Mouse (Mus musculus): Measurements from ENCODE around the gene Olfr771. TPM values are rescaled to one million over a fixed set of nuclear protein-coding genes. Genes with fewer than 3 reads are reported as not detected.
"Not testable (repeated sequence)": the region's sequence is repeated elsewhere in the genome, so short reads cannot be mapped to it uniquely, and the experiment has no call there.

The Olfr771 gene
- polyA plus RNA-seq (2011; ENCODE audit: insufficient read depth, insufficient read length, low replicate concordance, missing spikeins): not detected in 2 replicates

GRCm38 (mm10) chr10:129164651-129165050 lies at the start of gene Olfr771:
Olfr771 (minus strand) TSS chr10:129164751.
- no peak for TF ChIP-seq CTCF (IDR thresholded peaks at IDR 0.05; ENCODE audit: control insufficient read depth, insufficient read depth, low read length)
- TF ChIP-seq POLR2A (IDR thresholded peaks at IDR 0.05; ENCODE audit: borderline replicate concordance, control insufficient read depth, low read depth, low read length): no peak
- 72% methylated on average over 1 of the region's 1 CpGs for WGBS
- Histone ChIP-seq H3K4me1 (ENCODE audit: control insufficient read depth, insufficient read depth, low read length) (no peaks in the 10 kb centered on the region), H3K4me3 (replicated peaks; ENCODE audit: control insufficient read depth, low read depth, low read length) (no peak within 1 kb of the TSS), H3K27ac (ENCODE audit: control insufficient read depth, insufficient read depth, low read depth, low read length, poor library complexity) (no peak within 1 kb of the TSS)

DNA sequence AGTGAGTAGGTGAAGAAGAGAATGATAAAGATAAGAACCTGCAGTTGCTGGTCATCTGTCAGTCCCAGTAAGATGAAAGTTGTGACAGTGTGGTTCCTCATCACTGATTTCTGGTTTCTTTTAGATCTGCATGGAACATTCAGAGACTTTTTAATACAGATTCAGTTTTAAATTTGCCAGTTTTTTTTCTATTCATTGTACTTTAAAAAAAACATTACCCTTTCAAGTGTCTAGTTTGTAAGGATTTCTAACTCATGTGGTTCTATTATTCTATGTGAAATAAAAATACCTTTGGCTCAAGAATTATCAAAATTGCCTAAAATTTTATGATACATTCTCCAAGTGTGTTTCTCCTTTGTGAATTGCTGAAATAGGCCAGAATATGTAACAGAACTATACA lies 22.8 kb upstream of the Olfr771 start, which contains the start of gene Olfr773:
TSS of gene Olfr773 (minus strand) at position 101 of the 400 bp plus-strand sequence.
- not testable (repeated sequence) for H3K4me1 ChIP-seq (ENCODE audit: control insufficient read depth, insufficient read depth, low read length); H3K4me3 ChIP-seq (replicated peaks; ENCODE audit: control insufficient read depth, low read depth, low read length); H3K27ac ChIP-seq (ENCODE audit: control insufficient read depth, insufficient read depth, low read depth, low read length, poor library complexity)

- H3K27ac ChIP-seq (ENCODE audit: control insufficient read depth, insufficient read depth, low read depth, low read length, poor library complexity); H3K4me1 ChIP-seq (ENCODE audit: control insufficient read depth, insufficient read depth, low read length); H3K4me3 ChIP-seq (replicated peaks; ENCODE audit: control insufficient read depth, low read depth, low read length): not testable (repeated sequence)
- 82% methylated on average over 4 of the region's 4 CpGs for WGBS
Measured at GRCm38 (mm10) chr10:129177821-129178220, 13.3 kb upstream of the Olfr771 start, which contains the start of gene Olfr772. Olfr772 (minus strand) TSS chr10:129177921.

- WGBS: 85% methylated on average over 2 of the region's 2 CpGs
- H3K27ac ChIP-seq (ENCODE audit: control insufficient read depth, insufficient read depth, low read depth, low read length, poor library complexity): no peak within 1 kb of the TSS
- no peaks in the 10 kb centered on the region for H3K4me1 ChIP-seq (ENCODE audit: control insufficient read depth, insufficient read depth, low read length)
- H3K4me3 ChIP-seq (replicated peaks; ENCODE audit: control insufficient read depth, low read depth, low read length): no peak within 1 kb of the TSS
- TF ChIP-seq CTCF (IDR thresholded peaks at IDR 0.05; ENCODE audit: control insufficient read depth, insufficient read depth, low read length): no peak
- TF ChIP-seq POLR2A (IDR thresholded peaks at IDR 0.05; ENCODE audit: borderline replicate concordance, control insufficient read depth, low read depth, low read length): no peak
Measured at GRCm38 (mm10) chr10:129138898-129139297, 25.7 kb downstream of the Olfr771 start, which contains the start of gene Olfr770. Olfr770 (minus strand) TSS chr10:129138998.

GRCm38 (mm10) chr10:129117761-129118160 lies 46.8 kb downstream of the Olfr771 start, which contains the start of gene Olfr769:
Olfr769 (minus strand) TSS chr10:129117861.
- TF ChIP-seq POLR2A (IDR thresholded peaks at IDR 0.05; ENCODE audit: borderline replicate concordance, control insufficient read depth, low read depth, low read length) (no peak), CTCF (IDR thresholded peaks at IDR 0.05; ENCODE audit: control insufficient read depth, insufficient read depth, low read length) (no peak)
- WGBS: 76% methylated on average over 2 of the region's 2 CpGs
- Histone ChIP-seq H3K4me1 (ENCODE audit: control insufficient read depth, insufficient read depth, low read length) (no peaks in the 10 kb centered on the region), H3K4me3 (replicated peaks; ENCODE audit: control insufficient read depth, low read depth, low read length) (no peak within 1 kb of the TSS), H3K27ac (ENCODE audit: control insufficient read depth, insufficient read depth, low read depth, low read length, poor library complexity) (no peak within 1 kb of the TSS)

GRCm38 (mm10) chr10:129115146-129115545 lies 49.4 kb downstream of the Olfr771 start:
- 90% methylated on average over 3 of the region's 3 CpGs for WGBS

More at GRCm38 (mm10) chr10:129115146-129115545, 49.4 kb downstream of the Olfr771 start:
- H3K4me1 ChIP-seq (ENCODE audit: control insufficient read depth, insufficient read depth, low read length): no peaks in the 10 kb centered on the region
- no peak overlapping the region for H3K27ac ChIP-seq (ENCODE audit: control insufficient read depth, insufficient read depth, low read depth, low read length, poor library complexity)
- H3K4me3 ChIP-seq (replicated peaks; ENCODE audit: control insufficient read depth, low read depth, low read length): no peak overlapping the region
- TF ChIP-seq POLR2A (IDR thresholded peaks at IDR 0.05; ENCODE audit: borderline replicate concordance, control insufficient read depth, low read depth, low read length) (no peak), CTCF (IDR thresholded peaks at IDR 0.05; ENCODE audit: control insufficient read depth, insufficient read depth, low read length) (no peak)

Other genes with a start within 250 kb of the Olfr771 start
- gene Rdh5, start 241.9 kb downstream of the Olfr771 start, polyA plus RNA-seq (2011; ENCODE audit: insufficient read depth, insufficient read length, low replicate concordance, missing spikeins): 2.6 and 6.2 TPM in 2 replicates
- gene Bloc1s1, start 240.7 kb downstream of the Olfr771 start, polyA plus RNA-seq (2011; ENCODE audit: insufficient read depth, insufficient read length, low replicate concordance, missing spikeins): 78.6 and 92.7 TPM in 2 replicates
- gene Itga7, start 230.9 kb downstream of the Olfr771 start, polyA plus RNA-seq (2011; ENCODE audit: insufficient read depth, insufficient read length, low replicate concordance, missing spikeins): 1.4 and 1.9 TPM in 2 replicates
- 1.3 and 3.7 TPM in 2 replicates for gene Mettl7b, start 203.8 kb downstream of the Olfr771 start, polyA plus RNA-seq (2011; ENCODE audit: insufficient read depth, insufficient read length, low replicate concordance, missing spikeins)
- not detected in 2 replicates for gene Olfr9, start 175.3 kb downstream of the Olfr771 start, polyA plus RNA-seq (2011; ENCODE audit: insufficient read depth, insufficient read length, low replicate concordance, missing spikeins)
- gene Olfr763, start 154.0 kb downstream of the Olfr771 start, polyA plus RNA-seq (2011; ENCODE audit: insufficient read depth, insufficient read length, low replicate concordance, missing spikeins): not detected in 2 replicates
- not detected in 2 replicates for gene Olfr764-ps1, start 124.9 kb downstream of the Olfr771 start, polyA plus RNA-seq (2011; ENCODE audit: insufficient read depth, insufficient read length, low replicate concordance, missing spikeins)
- not detected in 2 replicates for gene Olfr765, start 114.8 kb downstream of the Olfr771 start, polyA plus RNA-seq (2011; ENCODE audit: insufficient read depth, insufficient read length, low replicate concordance, missing spikeins)
- not detected in 2 replicates for gene Olfr766-ps1, start 95.8 kb downstream of the Olfr771 start, polyA plus RNA-seq (2011; ENCODE audit: insufficient read depth, insufficient read length, low replicate concordance, missing spikeins)
- gene Olfr767, start 81.8 kb downstream of the Olfr771 start, polyA plus RNA-seq (2011; ENCODE audit: insufficient read depth, insufficient read length, low replicate concordance, missing spikeins): not detected in 2 replicates
- not detected in 2 replicates for gene Olfr768, start 65.4 kb downstream of the Olfr771 start, polyA plus RNA-seq (2011; ENCODE audit: insufficient read depth, insufficient read length, low replicate concordance, missing spikeins)
- not detected in 2 replicates for gene Olfr769, start 46.9 kb downstream of the Olfr771 start, polyA plus RNA-seq (2011; ENCODE audit: insufficient read depth, insufficient read length, low replicate concordance, missing spikeins)
- not detected in 2 replicates for gene Olfr770, start 25.8 kb downstream of the Olfr771 start, polyA plus RNA-seq (2011; ENCODE audit: insufficient read depth, insufficient read length, low replicate concordance, missing spikeins)
- 0.43 TPM in 1 of 2 replicates, not detected in the other for gene Olfr772, start 13.2 kb upstream of the Olfr771 start, polyA plus RNA-seq (2011; ENCODE audit: insufficient read depth, insufficient read length, low replicate concordance, missing spikeins)
- gene Olfr773, start 22.7 kb upstream of the Olfr771 start, polyA plus RNA-seq (2011; ENCODE audit: insufficient read depth, insufficient read length, low replicate concordance, missing spikeins): not detected in 2 replicates
- gene Olfr774, start 71.5 kb upstream of the Olfr771 start, polyA plus RNA-seq (2011; ENCODE audit: insufficient read depth, insufficient read length, low replicate concordance, missing spikeins): not detected in 2 replicates
- not detected in 2 replicates for gene Olfr775, start 83.7 kb upstream of the Olfr771 start, polyA plus RNA-seq (2011; ENCODE audit: insufficient read depth, insufficient read length, low replicate concordance, missing spikeins)
- gene Olfr776, start 94.4 kb upstream of the Olfr771 start, polyA plus RNA-seq (2011; ENCODE audit: insufficient read depth, insufficient read length, low replicate concordance, missing spikeins): not detected in 2 replicates
- not detected in 2 replicates for gene Olfr777, start 106.7 kb upstream of the Olfr771 start, polyA plus RNA-seq (2011; ENCODE audit: insufficient read depth, insufficient read length, low replicate concordance, missing spikeins)
- not detected in 2 replicates for gene Olfr780, start 153.4 kb upstream of the Olfr771 start, polyA plus RNA-seq (2011; ENCODE audit: insufficient read depth, insufficient read length, low replicate concordance, missing spikeins)
- gene Olfr781, start 164.1 kb upstream of the Olfr771 start, polyA plus RNA-seq (2011; ENCODE audit: insufficient read depth, insufficient read length, low replicate concordance, missing spikeins): not detected in 2 replicates
- not detected in 2 replicates for gene Olfr782, start 184.1 kb upstream of the Olfr771 start, polyA plus RNA-seq (2011; ENCODE audit: insufficient read depth, insufficient read length, low replicate concordance, missing spikeins)
- gene Olfr784, start 219.3 kb upstream of the Olfr771 start, polyA plus RNA-seq (2011; ENCODE audit: insufficient read depth, insufficient read length, low replicate concordance, missing spikeins): not detected in 2 replicates
- not detected in 2 replicates for gene Olfr785, start 240.7 kb upstream of the Olfr771 start, polyA plus RNA-seq (2011; ENCODE audit: insufficient read depth, insufficient read length, low replicate concordance, missing spikeins)